Mouse (Mus musculus): Measurements from ENCODE around the gene Abhd15.

The Abhd15 gene

GRCm38 (mm10) chr11:77514832-77515636 lies at the start of gene Abhd15:
TSS of gene Abhd15 (plus strand) at chr11:77515121.
- no peak for DNase-seq (ENCODE audit: low read depth, low spot score)

- no peak for DNase-seq (ENCODE audit: low read depth, low spot score)
Measured at GRCm38 (mm10) chr11:77466544-77466943, 48.4 kb upstream of the Abhd15 start.

GRCm38 (mm10) chr11:77467157-77467556 lies 47.8 kb upstream of the Abhd15 start:
- DNase-seq (ENCODE audit: low read depth, low spot score): no peak

DNA sequence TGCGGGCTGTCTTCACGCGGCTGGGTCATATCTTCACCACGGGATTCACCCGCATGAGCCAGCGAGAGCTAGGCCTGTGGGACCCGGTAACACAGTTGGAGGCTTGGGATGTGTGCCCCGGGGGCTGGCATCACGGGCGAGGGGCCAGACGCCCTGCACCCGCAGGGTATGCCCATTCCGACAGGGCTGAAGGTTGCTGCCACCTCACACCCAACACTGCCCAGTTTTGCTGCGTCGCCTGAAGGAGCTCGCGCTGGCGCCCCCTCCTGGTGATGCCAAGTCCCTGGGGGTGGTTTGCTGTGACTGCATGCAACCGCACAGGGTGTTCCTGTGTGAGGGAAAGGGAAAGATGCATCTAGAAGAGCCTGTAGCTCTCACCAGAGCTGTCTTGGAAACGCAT lies 47.1 kb upstream of the Abhd15 start:
- no peak for DNase-seq (ENCODE audit: low read depth, low spot score)

DNA sequence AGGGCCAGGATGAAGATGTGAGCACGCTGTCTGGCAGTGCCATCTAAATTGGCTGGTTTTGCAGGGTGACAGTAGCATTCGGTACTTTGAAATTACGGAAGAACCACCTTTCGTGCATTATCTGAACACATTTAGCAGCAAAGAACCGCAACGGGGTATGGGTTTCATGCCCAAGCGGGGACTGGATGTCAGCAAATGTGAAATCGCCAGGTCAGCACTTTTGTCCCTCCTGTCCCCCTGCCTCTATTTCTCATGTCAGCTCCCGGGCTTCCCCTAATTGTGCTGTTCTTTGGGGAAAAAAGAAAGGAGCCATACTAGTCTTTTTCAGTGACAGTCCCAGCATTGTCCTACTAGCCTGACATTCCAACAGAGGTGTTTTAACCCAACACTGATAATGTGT lies 46.5 kb upstream of the Abhd15 start:
- no peak for DNase-seq (ENCODE audit: low read depth, low spot score)

- no peak for DNase-seq (ENCODE audit: low read depth, low spot score)
Measured at GRCm38 (mm10) chr11:77471407-77471806, 43.5 kb upstream of the Abhd15 start.

- no peak for DNase-seq (ENCODE audit: low read depth, low spot score)
Measured at GRCm38 (mm10) chr11:77472775-77473174, 42.1 kb upstream of the Abhd15 start.

- no peak for DNase-seq (ENCODE audit: low read depth, low spot score)
Measured at GRCm38 (mm10) chr11:77476216-77476615, 38.7 kb upstream of the Abhd15 start.

- no peak for DNase-seq (ENCODE audit: low read depth, low spot score)
Measured at GRCm38 (mm10) chr11:77476895-77477294, 38.0 kb upstream of the Abhd15 start.

GRCm38 (mm10) chr11:77483043-77483442 lies 31.9 kb upstream of the Abhd15 start:
- no peak for DNase-seq (ENCODE audit: low read depth, low spot score)

- no peak for DNase-seq (ENCODE audit: low read depth, low spot score)
Measured at GRCm38 (mm10) chr11:77483510-77484255, 31.2 kb upstream of the Abhd15 start.

DNA sequence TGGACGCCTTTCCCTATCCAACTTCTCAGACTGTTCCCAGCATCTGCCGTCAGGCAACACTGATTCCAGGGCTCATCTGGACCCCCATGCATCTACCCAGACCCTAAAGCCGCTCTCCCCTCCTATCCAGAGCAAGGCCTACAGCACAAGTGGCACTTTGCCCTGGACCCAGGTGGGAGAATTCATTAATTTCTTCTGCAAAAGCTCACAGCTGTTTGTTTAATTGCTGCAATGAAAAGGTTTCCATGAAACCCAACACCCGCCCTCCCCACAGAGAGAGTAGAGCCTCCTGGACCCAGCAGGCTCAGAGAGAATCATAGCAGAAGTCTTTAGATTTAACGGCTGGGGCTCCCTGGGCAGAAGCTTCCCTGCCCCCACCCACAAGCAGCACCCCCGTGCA lies 29.7 kb upstream of the Abhd15 start:
- DNase-seq (ENCODE audit: low read depth, low spot score): no peak

DNA sequence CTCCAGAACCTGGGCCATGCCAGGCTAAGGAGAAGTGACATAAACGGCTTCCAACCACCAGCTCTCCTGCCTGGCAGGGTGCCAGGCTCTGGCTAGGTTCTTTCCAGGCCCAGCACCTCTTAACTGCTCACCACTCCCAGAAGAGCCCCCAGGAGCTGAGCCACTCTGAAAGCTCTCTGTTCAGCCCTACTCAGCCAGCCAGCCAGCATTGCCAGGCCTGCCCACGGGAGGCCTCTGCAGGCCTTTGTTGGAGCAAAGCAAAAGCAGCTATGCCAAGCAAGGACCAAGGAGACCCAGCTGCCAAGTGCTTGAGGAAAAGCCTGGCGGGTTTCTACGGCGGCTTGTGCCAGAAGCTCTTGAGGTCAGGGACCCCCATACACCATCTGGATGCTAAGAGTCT lies 28.1 kb upstream of the Abhd15 start:
- DNase-seq (ENCODE audit: low read depth, low spot score): no peak

DNA sequence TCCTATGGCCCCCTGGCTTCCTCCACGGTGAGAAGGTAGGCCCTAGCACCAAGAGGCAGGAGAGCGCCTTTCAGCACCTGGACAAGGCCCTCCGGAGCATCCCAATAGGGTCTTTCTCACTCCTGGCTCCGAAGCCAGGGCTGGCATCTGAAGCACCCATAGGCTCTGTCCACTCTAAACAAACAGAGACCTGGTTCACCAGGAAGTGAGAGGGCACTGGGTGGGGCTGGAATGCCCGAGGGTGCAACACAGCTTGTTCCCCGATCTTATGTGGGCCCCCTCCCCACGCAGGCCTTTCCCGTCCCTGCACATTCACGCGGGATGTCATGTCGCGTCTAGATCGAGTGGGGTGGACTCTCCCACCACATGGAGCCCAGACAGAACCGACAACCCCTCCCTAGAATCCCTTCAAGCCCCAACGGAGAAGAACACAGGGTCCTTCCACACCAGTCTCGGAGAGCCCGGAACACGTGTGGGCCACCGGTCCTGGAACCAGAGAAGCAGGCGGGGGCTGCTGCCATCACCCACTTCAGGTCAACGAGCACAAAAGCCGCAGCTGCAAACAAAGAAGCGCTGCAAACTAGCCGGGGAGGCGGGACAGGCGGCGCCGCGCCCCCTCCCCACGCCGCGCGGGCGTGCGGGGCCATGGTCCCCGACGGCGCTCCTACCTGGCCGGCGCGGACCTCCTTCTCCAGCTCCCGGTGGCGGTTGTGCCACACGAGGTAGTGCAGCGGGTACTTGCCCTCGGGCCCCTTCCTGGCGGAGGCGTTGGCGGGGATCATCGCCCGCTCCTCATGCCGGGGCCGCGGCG lies 25.9 kb upstream of the Abhd15 start:
- DNase-seq (ENCODE audit: low read depth, low spot score): no peak

DNA sequence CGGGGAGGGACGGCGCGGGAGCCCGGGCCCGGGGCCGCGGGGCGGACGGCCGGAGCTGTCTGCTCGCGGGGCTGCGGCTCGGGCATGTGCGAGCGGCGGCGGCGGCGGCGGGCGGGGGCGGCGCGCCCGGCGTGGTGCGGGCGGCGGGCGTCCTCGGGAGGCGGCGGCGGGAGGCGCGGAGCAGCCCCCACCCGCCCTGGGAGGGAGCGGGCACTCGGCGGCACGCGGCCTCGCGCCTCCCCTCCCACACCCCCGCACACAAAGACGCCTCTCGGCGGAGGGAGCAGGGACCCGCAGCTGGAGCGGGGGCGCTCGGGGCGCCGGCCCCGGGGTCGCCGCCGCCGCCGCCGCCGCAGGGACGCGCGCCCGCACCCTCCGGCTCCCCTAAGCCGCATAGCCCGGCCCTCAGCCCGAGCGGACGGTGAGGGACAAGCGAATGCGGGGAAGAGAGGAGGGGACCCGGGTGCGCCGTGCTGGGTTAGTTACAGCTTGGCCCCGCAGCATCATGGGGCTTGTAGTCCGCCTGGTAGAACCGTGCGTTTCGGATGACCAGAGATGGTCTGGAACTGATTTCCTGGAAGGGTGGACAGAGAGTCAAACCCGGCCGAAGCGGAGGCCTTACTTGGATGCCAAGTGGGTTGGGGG lies 25.2 kb upstream of the Abhd15 start, which contains the start of gene Ankrd13b:
Gene Ankrd13b, minus strand, starts transcription at position 88 of the 645 bp plus-strand sequence.
- DNase-seq (ENCODE audit: low read depth, low spot score): no peak

GRCm38 (mm10) chr11:77490451-77490850 lies 24.5 kb upstream of the Abhd15 start:
- DNase-seq (ENCODE audit: low read depth, low spot score): no peak

- no peak for DNase-seq (ENCODE audit: low read depth, low spot score)
Measured at GRCm38 (mm10) chr11:77491123-77491501, 23.8 kb upstream of the Abhd15 start.

GRCm38 (mm10) chr11:77491502-77492291 lies 23.2 kb upstream of the Abhd15 start:
- DNase-seq (ENCODE audit: low read depth, low spot score): peak; percentile 87

GRCm38 (mm10) chr11:77492311-77492871 lies 22.5 kb upstream of the Abhd15 start:
- no peak for DNase-seq (ENCODE audit: low read depth, low spot score)

DNA sequence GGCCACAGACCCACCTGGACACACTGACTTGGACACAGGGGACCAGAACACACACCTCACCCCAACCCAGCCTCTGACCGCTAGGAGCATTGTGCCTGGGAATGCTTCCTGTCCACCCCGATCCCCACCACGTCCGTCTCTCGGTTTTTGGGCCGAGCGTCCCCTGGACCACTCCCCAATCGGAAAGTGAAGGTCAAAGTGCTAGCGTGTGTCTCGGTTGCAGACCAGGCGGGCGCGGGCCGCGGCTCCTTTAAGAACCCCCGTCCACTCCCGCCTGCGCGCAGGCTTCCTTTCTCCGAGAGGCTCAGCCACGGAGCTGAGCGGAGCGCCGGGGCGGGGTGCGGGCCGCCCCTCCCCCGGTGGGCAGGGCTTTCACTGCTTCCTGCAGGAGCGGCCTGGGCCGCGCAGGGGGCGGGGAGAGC lies 22.0 kb upstream of the Abhd15 start:
- DNase-seq (ENCODE audit: low read depth, low spot score): peak; percentile 89

Data from telencephalon, adult 2 months (tissue).